Mouse (Mus musculus) right cerebral cortex, adult 18-20 months (tissue): ENCODE measurements around the gene Tenm1.

Experiments
- DNase-seq: peaks from one replicate; pipeline ENCODE4 v3.0.0; 2022; ENCODE audit warnings: mixed read lengths

Gene Tenm1

DNA sequence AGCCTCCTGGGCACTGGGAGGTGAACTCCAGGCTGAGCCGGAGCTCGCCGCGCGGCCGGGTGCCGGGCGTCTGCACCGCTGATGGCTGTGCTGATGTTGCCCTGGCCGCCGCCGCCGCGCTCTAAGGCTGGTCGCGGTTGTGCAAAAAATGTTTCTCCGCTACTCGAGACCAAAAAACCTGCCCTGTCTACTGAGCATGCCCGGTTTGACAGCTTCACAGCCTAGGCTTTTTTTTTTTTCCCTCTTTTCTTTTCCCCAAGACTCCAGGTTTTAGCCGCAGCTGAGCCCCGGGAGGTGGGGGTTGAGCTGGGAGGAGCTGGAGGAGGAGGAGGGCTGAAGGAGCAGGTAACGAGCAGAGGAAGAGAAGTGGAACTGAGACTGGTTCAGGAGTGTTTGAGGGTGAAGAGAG is at the start of gene Tenm1:
Tenm1 (minus strand) TSS at position 272 of the 409 bp plus-strand sequence.
- DNase-seq: peak; percentile 71

- DNase-seq: no peak
Observed at GRCm38 (mm10) chrX:43467311-43467710, 38.4 kb upstream of the Tenm1 start.

GRCm38 (mm10) chrX:43430581-43430980 is 1.7 kb upstream of the Tenm1 start:
- peak; percentile 13 for DNase-seq

DNA sequence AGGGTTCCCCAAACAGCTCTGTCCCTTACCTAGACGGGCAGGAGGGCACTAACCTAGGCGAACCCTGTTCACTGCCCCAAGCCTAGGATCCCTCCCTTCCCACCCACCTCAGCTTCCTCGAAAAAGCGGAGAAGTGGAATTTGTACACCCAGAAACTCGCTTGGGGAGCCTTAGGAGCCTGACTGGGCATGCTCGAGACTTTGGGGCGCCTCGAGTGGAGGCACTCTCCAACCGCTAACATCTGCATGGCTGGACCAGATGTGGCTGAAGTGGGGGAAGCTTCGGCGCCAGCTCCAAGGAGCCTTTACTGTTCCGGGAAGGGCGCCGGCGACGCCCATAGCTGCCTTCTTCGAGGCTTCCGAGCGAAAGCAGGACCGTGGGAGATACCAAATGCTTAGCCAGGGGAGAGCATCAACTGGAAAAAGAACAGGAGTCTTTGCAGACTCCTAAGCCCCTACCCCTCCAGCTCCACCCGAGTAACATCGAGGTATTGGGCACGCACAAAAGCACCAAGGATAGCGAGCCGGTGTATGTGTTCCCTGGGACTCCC is 1.1 kb upstream of the Tenm1 start:
- peak; percentile 49 for DNase-seq

DNA sequence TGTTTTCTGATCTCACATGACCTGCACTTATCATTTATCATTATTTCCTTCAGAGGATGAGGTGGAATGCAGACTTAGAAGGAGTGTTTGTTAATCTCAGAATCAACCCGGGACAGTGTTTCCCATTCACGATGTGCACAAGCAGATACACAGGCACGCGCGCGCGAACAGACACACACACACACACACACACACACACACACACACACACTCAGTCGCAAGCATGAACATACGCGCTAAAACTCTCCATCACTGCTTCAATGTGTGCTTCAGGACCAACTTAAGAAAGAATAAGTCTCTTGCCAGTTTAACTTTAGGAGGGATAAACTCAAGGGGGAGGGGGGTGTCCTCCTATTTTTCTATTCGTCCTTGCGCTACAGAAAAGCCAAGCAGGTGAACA is 411 bp upstream of the Tenm1 start:
- DNase-seq: peak; percentile 12

DNA sequence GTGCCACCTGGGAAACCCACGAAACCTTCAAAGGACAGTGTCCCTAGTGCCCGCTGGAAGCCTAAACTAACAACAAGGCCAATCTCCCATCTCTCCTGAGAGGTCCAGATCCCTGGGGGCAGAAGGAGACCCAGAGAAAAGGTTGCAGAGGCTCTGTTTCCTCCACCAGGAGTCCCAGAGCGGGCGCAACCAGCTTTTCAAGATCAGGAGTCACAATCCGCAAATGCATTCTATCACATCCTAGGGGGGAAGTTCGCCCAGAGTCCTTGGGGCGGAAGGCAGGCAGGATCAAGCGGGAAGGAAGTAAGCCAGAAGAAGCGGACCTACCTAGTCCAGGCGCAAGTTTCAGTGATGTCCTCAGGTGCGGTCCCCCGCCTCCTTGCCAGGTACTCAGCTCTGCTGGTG is 963 bp downstream of the Tenm1 start:
- DNase-seq: no peak

GRCm38 (mm10) chrX:43427111-43427510 is 1.8 kb downstream of the Tenm1 start:
- DNase-seq: peak; percentile 25

DNA sequence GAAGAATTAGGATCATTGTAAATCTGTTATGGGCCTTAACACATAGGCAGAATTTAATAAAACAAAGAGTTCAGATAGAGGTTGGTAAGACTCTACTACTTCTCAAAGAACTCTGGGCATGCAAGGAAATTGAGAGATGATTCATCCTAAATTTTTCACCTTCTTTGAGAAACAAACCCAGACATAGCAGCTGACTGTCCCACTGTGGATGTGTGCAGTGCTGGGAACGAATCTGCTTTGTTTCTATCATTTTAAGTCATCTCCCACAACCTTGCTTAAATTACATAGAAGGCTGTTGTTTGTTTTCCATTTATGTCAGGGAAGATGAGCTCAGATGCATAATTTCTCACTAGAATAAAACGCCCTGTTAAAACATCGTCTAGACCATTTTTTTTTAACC is 31.0 kb downstream of the Tenm1 start:
- DNase-seq: peak; percentile 2

- no peak for DNase-seq
Observed at GRCm38 (mm10) chrX:43388106-43388505, 40.8 kb downstream of the Tenm1 start.

- DNase-seq: no peak
Observed at GRCm38 (mm10) chrX:43372526-43372925, 56.4 kb downstream of the Tenm1 start.

DNA sequence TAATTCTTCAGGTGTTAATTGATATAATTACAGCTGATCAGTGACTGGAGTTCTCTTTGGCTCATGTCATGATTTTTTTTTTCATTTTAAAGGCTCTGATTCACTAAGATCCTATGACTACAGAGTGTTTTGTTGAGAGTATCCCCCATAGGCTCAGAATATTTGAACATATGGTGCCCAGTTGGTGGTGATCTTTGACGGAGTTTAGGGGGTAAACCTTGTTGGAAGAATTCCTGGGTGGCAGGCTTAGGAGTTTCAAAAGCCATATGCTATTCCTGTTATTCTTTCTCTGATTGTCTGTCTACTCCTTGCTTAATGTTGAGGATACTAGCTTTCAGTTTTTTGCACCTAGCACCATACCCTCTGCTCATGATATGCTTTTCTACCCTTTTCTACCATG is 109.6 kb downstream of the Tenm1 start:
- no peak for DNase-seq

DNA sequence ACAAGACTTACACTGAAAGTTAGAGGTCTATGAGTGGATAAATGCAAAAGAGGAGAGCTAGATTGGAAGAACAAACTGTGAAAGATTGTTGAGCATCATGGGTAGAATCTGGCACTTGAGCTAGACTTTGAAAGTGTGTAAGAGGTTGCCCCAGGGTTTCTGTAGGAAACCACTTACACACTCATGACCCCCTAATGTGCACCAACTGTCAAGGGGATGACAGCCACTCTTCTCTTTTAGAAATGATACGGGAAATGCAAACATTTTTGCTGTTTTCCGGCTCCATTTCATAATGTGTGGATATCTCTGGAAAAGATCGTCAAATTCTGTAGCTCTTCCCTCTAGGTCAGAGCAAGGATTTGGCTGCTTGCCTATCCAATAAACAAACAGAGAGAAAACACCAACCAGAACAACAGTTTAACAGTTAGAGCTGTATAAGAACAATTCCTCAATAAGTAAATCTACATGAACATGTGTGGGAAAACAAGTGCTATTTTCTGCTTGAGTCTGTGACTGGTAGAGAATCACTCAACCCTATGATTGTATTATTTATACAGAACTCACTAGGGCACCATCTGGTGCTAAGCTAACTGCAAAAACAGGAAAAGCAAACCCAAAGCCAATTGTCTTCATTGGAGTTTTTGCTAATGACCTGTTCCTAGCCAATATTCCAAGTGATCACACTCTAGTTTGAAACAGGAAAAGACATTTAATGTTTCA is 111.0 kb downstream of the Tenm1 start:
- DNase-seq: no peak

GRCm38 (mm10) chrX:43235844-43236243 is 193.1 kb downstream of the Tenm1 start:
- DNase-seq: no peak

DNA sequence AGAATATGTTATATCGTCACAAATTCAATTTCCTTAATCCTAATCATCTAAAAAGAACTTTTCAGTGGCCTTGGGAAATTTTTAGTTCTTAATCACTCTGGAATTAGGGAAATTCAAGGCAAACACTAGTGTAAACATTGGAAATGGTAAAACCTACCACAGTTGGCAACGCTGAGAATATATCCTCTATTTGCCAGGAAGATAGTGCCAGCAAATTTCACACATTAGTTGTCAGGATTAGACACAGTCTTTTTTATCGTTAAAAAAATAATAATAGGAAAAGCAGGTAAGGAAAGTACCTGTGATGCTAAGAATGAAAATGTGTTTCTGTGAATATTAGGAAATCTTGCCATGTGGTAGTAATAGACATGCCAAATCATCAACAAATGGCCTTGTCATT is 223.9 kb downstream of the Tenm1 start:
- no peak for DNase-seq

- DNase-seq: no peak
Observed at GRCm38 (mm10) chrX:43202249-43202783, 226.6 kb downstream of the Tenm1 start.

- no peak for DNase-seq
Observed at GRCm38 (mm10) chrX:43182975-43183374, 246.0 kb downstream of the Tenm1 start.

- DNase-seq: no peak
Observed at GRCm38 (mm10) chrX:43151561-43151960, 277.4 kb downstream of the Tenm1 start.

GRCm38 (mm10) chrX:43129696-43130095 is 299.2 kb downstream of the Tenm1 start:
- no peak for DNase-seq

DNA sequence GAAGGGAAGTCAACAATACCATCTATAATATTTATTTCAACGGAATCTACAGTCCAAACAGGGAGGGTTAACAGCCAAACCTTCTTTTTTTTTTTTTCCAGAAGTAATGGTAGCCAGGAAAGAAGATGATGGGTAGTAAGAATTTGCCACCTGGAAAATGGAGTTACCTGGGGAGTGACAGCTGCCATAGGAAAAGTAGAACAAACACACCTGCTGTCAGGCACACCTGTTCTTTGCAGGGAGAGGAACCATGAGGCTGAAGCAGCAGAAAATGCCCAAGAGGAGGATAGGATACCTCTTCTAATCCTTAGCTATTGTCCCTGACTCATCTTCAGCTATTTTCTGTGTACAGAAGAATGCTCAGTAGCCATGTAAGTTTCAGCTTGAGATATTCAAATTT is 306.4 kb downstream of the Tenm1 start:
- no peak for DNase-seq

DNA sequence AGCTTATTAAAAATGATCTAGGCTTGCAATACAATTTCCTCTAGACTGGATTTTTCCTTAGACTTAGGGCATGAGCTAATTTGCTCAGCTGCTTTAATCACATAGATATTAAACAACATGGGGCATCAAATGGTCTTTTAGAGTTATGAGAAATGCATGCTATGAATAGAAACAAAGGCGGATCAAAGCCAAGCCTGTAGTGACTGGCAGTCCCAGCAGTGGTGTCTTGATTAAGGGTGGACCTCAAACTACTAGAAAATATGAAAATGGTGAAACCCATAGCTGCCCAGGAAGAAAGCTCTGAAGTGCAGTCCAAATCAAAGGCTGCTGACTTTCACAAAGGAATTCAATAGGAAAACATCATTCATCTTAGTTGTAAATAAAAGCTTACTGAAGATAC is 306.9 kb downstream of the Tenm1 start:
- DNase-seq: no peak

- no peak for DNase-seq
Observed at GRCm38 (mm10) chrX:42986100-42986499, 442.8 kb downstream of the Tenm1 start.

DNA sequence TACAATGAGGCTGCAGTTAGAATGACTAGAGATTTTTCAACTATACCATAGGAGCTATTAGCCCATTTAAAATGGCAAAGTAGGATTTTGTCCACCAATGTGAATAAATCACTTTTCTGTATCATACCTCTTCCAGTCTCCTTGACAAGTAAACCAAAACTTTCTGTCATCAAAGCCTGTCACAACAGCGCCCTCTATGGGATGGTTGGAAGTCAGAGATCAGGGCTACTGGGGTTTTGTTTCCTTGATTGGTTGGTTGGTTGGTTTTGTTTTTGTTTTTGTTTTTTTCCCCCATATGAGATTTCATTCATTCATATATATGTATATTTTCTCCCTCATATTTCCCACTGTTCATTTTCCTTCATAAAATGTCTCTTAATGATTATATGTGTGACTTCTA is 455.4 kb downstream of the Tenm1 start:
- DNase-seq: no peak

DNA sequence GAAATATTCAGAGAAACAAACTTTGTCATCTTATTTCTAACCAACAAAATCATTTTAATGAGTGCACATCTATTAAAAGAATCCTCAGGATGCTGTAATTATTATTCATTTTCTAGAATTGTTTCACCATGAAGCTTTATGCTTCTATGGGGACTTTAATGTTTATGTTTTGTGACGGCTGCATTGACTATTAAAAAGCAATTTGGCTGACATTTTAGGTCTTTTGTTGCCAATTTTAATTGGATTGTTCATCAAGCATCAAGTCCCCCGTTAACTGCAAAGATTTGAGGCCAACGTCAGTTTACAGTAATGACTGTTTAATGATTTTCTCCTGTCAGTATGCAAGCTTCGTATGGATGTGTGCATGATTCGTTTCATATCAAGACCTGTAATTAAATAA is 461.3 kb downstream of the Tenm1 start:
- DNase-seq: no peak

DNA sequence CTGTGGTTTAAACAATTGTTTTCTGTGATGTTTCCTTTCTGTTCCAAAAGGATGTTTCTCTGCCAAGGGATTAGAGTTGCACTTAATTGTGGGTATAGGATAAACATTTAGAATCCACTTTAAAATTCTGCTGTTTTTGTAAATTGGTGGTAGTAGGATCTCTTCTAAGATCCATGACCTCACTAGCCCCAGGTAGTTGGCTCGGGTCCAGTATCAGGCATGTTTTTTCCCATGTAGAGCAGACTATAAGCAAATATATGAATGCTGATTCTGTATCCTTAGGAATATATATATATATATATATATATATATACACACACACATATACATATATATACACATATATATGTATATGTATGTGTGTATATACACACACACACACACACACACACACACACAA is 567.2 kb downstream of the Tenm1 start:
- DNase-seq: no peak

DNA sequence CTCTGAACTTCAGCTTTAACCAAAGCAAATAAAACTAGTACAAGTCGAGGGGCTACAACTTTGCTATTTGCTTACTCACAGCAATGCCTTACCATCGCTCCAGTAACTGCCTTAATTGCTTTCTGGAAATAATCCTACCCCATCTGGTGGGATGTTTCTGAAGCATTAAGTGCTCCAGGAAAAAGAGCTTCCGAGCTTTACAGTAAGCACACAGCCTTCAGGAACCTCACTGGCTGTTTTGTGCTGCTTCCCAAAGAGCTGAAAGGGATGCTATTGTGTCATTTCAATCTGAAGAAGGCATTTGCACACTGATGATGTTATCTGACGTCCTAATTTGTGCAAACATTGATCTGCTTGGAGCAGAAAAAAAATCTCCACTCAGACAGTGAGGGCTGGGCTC is 647.4 kb downstream of the Tenm1 start:
- no peak for DNase-seq
